ENCODE assay signal across 29 mouse cellular contexts in the genomic region with DNA sequence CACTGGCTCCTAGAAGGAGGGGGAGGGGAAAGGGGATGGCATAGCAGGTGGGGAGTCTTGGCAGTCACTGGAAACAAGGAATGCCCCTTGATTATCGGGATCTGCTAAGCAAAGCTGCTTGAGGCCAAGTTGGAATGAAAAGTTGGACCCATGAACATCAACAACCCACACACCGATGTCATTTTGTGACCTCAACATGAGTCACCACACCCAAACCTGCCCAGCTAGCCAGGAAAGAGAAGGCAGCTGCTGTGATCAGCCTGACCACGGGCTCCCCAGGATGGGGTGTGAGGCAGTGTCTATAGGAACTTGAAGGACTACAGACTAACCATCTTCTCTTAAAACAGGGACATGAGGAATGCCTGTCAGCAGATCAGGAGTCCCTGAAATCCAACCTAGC. TPM values are rescaled to one million over a fixed set of nuclear protein-coding genes. Genes with fewer than 3 reads are reported as not detected.
A peak's percentile ranks its signal among the peaks of the same experiment; 100 is the strongest.
DNase-seq lines count a peak whose midpoint lies in the region; ATAC-seq and TF ChIP-seq lines count a peak whose summit lies in the region.
"Had no signal": no experiment of that assay in that cellular context is flagged by ENCODE, and none has a peak within 500 bp of the region (broad histone marks: within the 10 kb centered on the region; RNA-seq: fewer than 3 reads in every experiment).

No protein-coding gene starts in this region.

- H3K79me2 ChIP-seq in C2C12 (ENCODE audit: control insufficient read depth, insufficient read depth): peaks cover 97% of the 10 kb centered on the region

- TF ChIP-seq CTCF in C2C12 (IDR thresholded peaks at IDR 0.05; ENCODE audit: control insufficient read depth, insufficient read depth, insufficient read length): no peak

- no peak overlapping the region for H3K4me3 ChIP-seq in C2C12 (ENCODE audit: insufficient read depth, poor library complexity, severe bottlenecking)
- H3K4me3 ChIP-seq: embryonic facial prominence, embryonic 12.5 days; embryonic facial prominence, embryonic 15.5 days; heart, adult 2 months; heart, embryonic 10.5 days; heart, embryonic 13.5 days had no signal

- peaks cover 4% of the 10 kb centered on the region for H3K36me3 ChIP-seq in C2C12 (ENCODE audit: control insufficient read depth, insufficient read depth)
- H3K36me3 ChIP-seq: embryonic facial prominence, embryonic 15.5 days had no signal

- no peak for ATAC-seq in granulocyte monocyte progenitor cell, adult 5-6 weeks (replicated peaks; ENCODE audit: poor library complexity, severe bottlenecking)
- ATAC-seq: CD4-positive, CD25-positive, alpha-beta regulatory T cell, adult 4 months; forebrain, embryonic 14.5 days; forebrain, postnatal 0 days; hindbrain, postnatal 0 days; inflammation-experienced regulatory T-cells, adult 6 months; intestine, embryonic 16.5 days; Patski had no signal

- no peak overlapping the region for H3ac ChIP-seq in C2C12 (ENCODE audit: control insufficient read depth, insufficient read length, low read depth)

- peaks cover 80% of the 10 kb centered on the region for H3K79me3 ChIP-seq in C2C12 (ENCODE audit: low read depth)

- peak; percentile 49 for DNase-seq in adrenal gland, adult 2 months
- no peak for DNase-seq in adrenal gland, postnatal 36 days
- peak; percentile 7 for DNase-seq in c-Kit-positive CD71-negative TER-119-negative erythroid progenitor cells, embryonic 14.5 days (ENCODE audit: low read depth)
- DNase-seq in frontal cortex, postnatal 25 days (ENCODE audit: low spot score in 2 of 2): no peak
- no peak for DNase-seq in urinary bladder, postnatal 4 days (ENCODE audit: low spot score in 2 of 2)
- DNase-seq: adrenal gland, adult 8-10 months; B cell, adult 2 months; cerebellum, adult 11-12 months; cerebellum, adult 9-10 months; cerebellum, postnatal 14 days; forebrain, postnatal 0 days; gastrocnemius, postnatal 25 days; heart, adult 2 months; heart, postnatal 14 days; heart, postnatal 4 days; kidney, adult 18-20 months had no signal

- H3K27me3 ChIP-seq in C2C12 (ENCODE audit: control insufficient read depth, insufficient read depth, insufficient read length): no peaks in the 10 kb centered on the region
- H3K27me3 ChIP-seq: embryonic facial prominence, embryonic 12.5 days; embryonic facial prominence, embryonic 15.5 days; heart, embryonic 13.5 days; Patski had no signal

TF ChIP-seq in C2C12, 6 proteins besides CTCF, POLR2A, EP300 and RAD21:
- TF ChIP-seq MYOG (IDR thresholded peaks at IDR 0.05; ENCODE audit: control insufficient read depth, extremely low read depth, insufficient read length) (no peak), MAX (IDR thresholded peaks at IDR 0.05) (no peak), MYOD1 (IDR thresholded peaks at IDR 0.05; ENCODE audit: control insufficient read depth, insufficient read length, low read depth) (peak; percentile 88), USF1 (IDR thresholded peaks at IDR 0.05; ENCODE audit: low read depth) (no peak), CEBPB (IDR thresholded peaks at IDR 0.05; ENCODE audit: low read depth) (no peak), FOSL1 (IDR thresholded peaks at IDR 0.05; ENCODE audit: insufficient read depth, low read length, poor library complexity, severe bottlenecking) (peak; percentile 54)
TF ChIP-seq in C2C12: peak in this region for 2.

RNA-seq across cellular contexts. Expression of a gene that starts 37.7 kb away (rescaled TPM):
- total RNA-seq in adrenal gland, adult 2 months (2021): 100 to 1,000 TPM; 178 to 245 TPM
- polyA plus RNA-seq in adrenal gland, adult 2 months (2012; rRNA removed): 47.1 and 48.0 TPM in 2 replicates
- total RNA-seq in adrenal gland, postnatal 36 days (2021): 100 to 1,000 TPM; 190 to 480 TPM
- 1.7 TPM for polyA plus RNA-seq in C2C12 (2012; fragmentation: generic; extraction: Trizol)
- total RNA-seq in granulocyte monocyte progenitor cell, adult 5-6 weeks (2014; fragmentation: Nextera tagmentation): not detected in 2 replicates
- total RNA-seq in granulocyte monocyte progenitor cell, adult 5-6 weeks (2017): not detected in 2 replicates
- total RNA-seq: MEL had no signal
- polyA plus RNA-seq: CD4-positive, CD25-positive, alpha-beta regulatory T cell, adult 4 months had no signal

RNA-seq across cellular contexts. Expression of a gene that starts 38.7 kb away (rescaled TPM):
- total RNA-seq in adrenal gland, adult 2 months (2021): 10 to 100 TPM; 54.4 to 65.3 TPM
- polyA plus RNA-seq in adrenal gland, adult 2 months (2012; rRNA removed): 52.8 and 53.2 TPM in 2 replicates
- 10 to 100 TPM; 65.6 to 68.6 TPM for total RNA-seq in adrenal gland, postnatal 36 days (2021)
- 43.2 TPM for polyA plus RNA-seq in C2C12 (2012; fragmentation: generic; extraction: Trizol)
- total RNA-seq in granulocyte monocyte progenitor cell, adult 5-6 weeks (2014; fragmentation: Nextera tagmentation): 55.5 and 58.1 TPM in 2 replicates
- 40.8 and 40.9 TPM in 2 replicates for total RNA-seq in granulocyte monocyte progenitor cell, adult 5-6 weeks (2017)

Comparison
In these comparisons a context has a peak if more than half of its experiments do, and no peak if none do; other contexts are left out.
1. DNase-seq: peak in adrenal gland, adult 2 months (single experiment) and c-Kit-positive CD71-negative TER-119-negative erythroid progenitor cells, embryonic 14.5 days (single experiment); none in adrenal gland, postnatal 36 days (0 of 2), frontal cortex, postnatal 25 days (0 of 2) and urinary bladder, postnatal 4 days (0 of 2).
2. RNA of a gene that starts 37.7 kb away (total RNA-seq): 190 to 480 TPM in adrenal gland, postnatal 36 days and 178 to 245 TPM in adrenal gland, adult 2 months; not detected in granulocyte monocyte progenitor cell, adult 5-6 weeks; every median in the first group is over 100 times any median in the second.